Mouse (Mus musculus) spleen, adult 2 months (tissue): ENCODE measurements around the gene Ryr2.

Experiments
- CTCF ChIP-seq: fragments of 200-500 bp; IDR thresholded peaks from 2 replicates; pipeline ENCODE4 v1.5.1; 2011; ENCODE audit warnings: mild to moderate bottlenecking, inconsistent platforms; ENCODE audit not compliant: insufficient read depth, insufficient read length, insufficient replicate concordance; ENCODE audit errors: extremely low read depth
- POLR2A ChIP-seq: fragments of 200-500 bp; IDR thresholded peaks from 2 replicates; pipeline ENCODE4 v1.6.1; 2011; ENCODE audit warnings: low read depth, low read length, inconsistent platforms

GRCm38 (mm10) chr13:12094569-12094968 is 12.2 kb downstream of the Ryr2 start:
- TF ChIP-seq CTCF (no peak), POLR2A (no peak)
